Mouse (Mus musculus) small intestine, adult 2 months (tissue): Measurements from ENCODE around the gene Arhgef3.

ENCODE experiments used
- CTCF ChIP-seq: fragments of 200-500 bp; IDR thresholded peaks from 2 replicates; pipeline ENCODE4 v1.5.1; 2012; ENCODE audit warnings: low read depth, mild to moderate bottlenecking, control low read depth, inconsistent platforms, low read length, moderate library complexity, mixed read lengths; ENCODE audit not compliant: insufficient replicate concordance, insufficient read length; ENCODE audit errors: extremely low read depth
- POLR2A ChIP-seq: fragments of 200-500 bp; IDR thresholded peaks from 2 replicates; pipeline ENCODE4 v1.6.1; 2012; ENCODE audit warnings: low read depth, mild to moderate bottlenecking, control low read depth, inconsistent platforms, low read length, moderate library complexity

DNA sequence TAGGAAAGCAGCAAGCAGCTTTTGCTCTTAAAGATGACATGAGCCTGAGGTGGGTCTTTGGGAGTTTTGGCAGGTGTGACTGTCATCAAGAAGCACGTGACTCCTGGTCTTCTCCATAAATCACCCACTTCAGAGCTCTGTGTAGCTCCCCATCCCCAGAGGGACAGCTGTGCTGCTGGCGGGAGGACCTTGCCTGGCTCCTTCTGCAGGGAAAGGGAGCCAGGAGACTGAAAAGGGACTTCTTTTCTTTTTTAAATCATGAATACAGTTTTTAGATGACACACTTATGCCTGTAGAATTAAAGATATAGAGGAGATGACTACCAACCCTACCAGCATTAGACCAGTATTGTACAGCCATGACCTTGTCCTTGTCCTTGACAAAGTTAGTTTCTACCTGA lies 113.6 kb downstream of the Arhgef3 start:
- no peak for TF ChIP-seq CTCF
- TF ChIP-seq POLR2A: no peak
